Mouse (Mus musculus) frontal cortex, adult 2 months (tissue): ENCODE data around the gene Rps15. TPM values are rescaled to one million over a fixed set of nuclear protein-coding genes. Genes with fewer than 3 reads are reported as not detected.

ENCODE experiments used
- DNase-seq, 2 experiments: peaks; one replicate each; pipeline ENCODE4 v3.0.0; 2022; ENCODE audit warnings: low spot score in 1 of 2; ENCODE audit errors: extremely low spot score in 1 of 2
- polyA plus RNA-seq: library from polyadenylated mRNA; depleted of rRNA; stranded (reverse); fragments of >200 nt; gene quantifications from 2 replicates; pipeline ENCODE4 v1.2.3, GENCODE M21; 2012

Gene Rps15
- polyA plus RNA-seq, 1 experiment: 2,217 TPM

DNA sequence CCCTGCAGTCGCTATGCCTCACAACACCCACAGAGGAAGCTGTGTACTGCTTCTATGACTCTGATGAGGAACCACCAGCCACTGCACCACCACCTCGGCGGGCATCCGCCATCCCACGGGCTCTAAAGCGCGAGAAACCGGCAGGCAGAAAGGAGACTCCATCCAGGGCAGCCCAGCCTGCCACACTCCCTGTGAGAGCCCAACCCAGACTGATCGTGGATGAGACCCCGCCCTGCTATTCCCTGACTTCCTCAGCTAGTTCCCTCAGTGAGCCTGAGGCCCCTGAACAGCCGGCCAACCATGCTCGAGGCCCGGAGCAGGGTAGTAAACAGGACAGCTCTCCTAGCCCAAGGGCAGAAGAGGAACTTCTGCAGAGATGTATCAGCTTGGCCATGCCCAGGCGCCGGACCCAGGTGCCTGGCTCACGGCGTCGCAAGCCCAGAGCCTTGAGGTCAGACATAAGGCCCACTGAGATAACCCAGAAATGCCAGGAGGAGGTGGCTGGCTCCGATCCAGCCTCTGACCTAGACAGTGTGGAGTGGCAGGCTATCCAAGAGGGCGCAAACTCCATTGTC, 21.5 kb downstream of the Rps15 start:
- DNase-seq: no peak

- no peak for DNase-seq
These were observed 22.3 kb downstream of the Rps15 start for GRCm38 (mm10) chr10:80314494-80315001.

DNA sequence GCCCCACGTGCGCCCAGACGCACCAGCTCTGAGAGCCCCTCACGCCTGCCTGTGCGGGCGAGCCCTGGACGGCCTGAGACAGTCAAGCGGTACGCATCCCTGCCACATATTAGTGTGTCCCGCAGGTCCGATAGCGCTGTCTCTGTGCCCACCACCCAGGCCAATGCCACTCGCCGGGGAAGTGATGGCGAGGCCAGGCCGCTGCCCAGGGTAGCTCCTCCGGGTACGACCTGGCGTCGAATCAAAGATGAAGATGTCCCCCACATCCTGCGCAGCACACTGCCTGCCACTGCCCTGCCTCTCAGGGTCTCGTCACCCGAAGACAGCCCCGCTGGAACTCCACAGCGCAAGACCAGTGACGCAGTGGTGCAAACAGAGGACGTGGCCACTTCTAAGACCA, 23.1 kb downstream of the Rps15 start:
- no peak for DNase-seq

GRCm38 (mm10) chr10:80316359-80316781, 24.1 kb downstream of the Rps15 start:
- no peak for DNase-seq

DNA sequence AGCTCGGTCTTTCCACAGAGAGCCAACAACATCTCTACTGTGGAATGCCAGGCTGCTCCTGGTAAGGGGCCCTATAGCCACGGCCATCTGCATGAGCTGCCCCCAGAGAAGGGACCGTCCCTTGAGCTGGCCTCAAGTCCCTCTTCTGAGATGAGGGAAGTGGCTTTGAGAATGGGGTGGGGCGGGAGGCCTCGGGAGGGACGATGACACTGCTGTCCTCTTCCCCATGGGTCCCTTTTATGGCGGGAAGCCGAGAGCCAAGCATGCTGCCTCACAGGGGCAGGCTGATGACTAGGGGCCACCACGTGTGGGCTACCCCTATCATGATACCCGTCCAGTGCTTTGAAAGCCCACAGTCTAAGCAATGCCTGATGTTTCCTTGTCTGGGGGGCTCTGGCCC, 24.8 kb downstream of the Rps15 start:
- DNase-seq: no peak

GRCm38 (mm10) chr10:80320340-80320760, 28.1 kb downstream of the Rps15 start, which contains the start of gene 2310011J03Rik:
TSS of gene 2310011J03Rik (minus strand) at chr10:80320537.
- peak; percentile 89 to 96 for DNase-seq

GRCm38 (mm10) chr10:80321014-80321669, 28.9 kb downstream of the Rps15 start:
- DNase-seq: no peak

DNA sequence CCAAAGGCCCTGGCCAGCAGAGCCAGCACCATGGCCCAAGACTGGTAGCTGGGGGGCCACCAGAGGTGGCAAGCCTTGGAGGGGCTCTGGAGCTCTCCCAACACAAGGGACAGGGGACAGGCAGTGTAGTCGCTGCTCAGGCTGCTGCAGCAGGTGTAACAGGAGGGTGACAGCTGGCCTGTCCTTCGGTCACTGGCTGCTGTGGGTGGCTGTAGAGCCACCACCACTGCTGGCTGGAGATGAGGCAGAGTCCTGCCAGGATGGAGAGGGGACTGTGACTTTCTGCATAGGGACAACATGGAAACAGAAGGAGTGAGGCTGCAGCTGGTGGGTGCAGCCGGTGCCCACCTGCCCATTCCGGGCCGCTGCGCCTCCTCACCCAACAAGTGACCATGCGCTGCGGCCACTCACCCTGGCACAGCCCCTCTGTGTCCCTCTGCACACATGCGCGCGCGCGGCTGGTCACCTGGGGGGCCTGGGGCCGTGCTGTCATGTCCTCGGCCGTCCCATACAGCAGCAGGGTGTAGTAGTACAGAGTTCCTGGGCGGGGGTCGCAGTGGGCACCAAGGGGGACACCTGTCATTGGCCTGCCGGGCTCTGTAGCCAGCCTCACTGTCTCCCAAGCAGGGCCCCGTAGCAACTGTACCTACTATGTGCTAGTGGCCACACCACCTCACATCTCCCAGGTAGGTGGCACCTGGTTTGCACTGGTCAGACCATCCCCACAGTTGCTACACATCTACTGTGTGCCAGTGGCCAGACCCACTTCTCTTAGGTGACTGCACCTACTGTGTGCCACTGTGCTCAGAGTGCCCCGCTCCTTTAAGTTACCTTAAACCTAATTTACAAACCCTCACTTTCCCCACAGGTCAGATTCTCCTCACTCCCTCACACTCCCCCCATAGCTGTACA, 29.7 kb downstream of the Rps15 start:
- DNase-seq: no peak

DNA sequence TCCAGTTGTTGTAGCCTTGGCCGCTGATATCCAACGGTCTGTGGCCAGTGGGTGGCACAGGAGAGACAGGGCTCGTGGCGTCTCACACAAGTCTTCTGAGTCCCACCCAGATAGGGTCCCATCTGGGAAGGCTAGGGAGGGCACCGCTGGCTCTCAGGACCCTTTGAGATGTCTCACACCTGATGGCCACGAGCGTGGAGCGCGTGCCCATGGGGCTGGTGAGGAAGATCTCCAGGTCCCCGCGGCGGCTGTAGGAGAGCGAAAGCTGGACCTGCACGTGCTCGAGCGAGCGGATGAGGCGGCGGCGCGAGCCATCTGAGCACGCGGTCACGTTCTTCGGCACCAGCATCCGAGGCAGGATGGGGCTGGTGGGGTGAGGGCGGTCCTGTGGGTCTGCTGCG, 30.6 kb downstream of the Rps15 start:
- DNase-seq: no peak

DNA sequence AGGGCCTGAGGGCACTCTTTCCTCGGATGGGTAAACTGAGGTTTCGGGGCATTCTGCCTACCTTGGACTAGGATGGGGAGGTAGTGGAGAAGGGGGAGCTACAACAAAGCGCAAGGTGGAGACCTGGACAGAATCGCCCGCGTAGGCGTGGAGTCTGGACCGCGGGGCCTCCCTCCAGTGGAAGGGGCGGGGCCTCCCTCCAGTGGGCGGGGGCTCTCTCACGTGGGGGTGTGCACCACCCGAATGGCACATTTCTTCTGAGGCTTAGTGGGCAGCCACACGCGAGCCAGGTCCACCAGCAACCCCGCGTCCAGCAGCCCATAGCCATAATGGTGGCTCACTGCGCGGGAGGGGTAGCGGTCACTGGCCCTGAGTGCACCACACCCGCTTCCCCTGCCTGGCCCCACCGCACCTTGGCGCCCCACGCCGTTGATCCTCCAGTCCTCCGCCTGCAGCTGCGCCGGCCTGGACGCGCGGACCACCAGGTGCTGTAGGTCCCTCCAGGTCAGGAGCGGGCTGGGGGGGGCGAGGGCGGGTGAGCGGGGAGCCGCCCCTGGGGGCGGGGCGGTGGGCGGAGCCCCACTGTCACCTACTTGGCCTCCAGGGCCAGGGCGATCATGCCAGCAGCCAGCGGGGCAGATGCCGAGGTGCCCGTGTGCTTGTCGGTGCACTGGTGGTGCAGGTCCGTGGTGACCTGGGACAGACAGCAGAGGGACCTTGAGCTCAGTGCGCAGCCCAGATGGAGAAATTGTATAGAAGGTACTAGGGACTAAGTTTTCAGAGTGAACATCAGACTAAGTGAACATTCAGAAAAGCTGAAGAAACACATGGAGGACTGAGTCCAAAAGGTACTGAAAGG, 31.2 kb downstream of the Rps15 start:
- DNase-seq: peak in 1 of 2 experiments; percentile 60

DNA sequence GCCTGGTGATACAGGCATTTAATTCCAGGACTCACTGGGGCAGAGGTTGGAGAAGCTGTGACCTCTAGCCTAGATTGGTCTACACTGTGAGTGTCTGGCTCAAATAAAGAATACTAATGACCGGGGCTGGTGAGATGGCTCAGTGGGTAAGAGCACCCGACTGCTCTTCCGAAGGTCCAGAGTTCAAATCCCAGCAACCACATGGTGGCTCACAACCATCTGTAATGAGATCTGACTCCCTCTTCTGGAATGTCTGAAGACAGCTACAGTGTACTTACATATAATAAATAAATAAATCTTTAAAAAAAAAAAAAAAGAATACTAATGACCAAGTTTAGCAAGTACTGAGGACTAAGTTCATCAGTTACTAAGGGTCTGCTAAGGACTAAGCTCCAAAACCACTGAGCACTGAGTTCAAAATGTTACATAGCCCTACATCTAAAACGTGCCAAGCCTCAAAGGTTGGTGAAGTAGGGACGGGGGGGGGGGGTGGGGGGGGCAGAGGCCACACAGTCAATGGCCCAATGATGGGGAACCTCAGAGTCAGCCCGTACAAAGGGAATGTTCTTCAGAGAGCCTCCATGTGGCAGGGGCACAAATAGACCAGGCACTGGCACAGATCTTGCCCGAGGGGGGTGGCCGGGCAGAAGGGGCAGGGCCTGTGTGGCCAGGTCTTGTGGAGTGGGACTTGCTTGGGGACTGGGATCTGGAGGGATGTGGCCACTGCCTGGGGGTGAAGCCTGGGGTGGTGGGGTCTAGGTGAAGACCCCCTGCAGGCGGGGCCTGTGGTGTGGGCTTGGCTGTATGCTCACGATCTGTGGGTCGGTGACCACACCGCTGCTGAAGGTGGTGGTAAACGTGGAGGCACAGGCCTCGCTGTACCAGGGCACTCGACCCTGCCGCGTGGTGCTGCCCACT, 32.1 kb downstream of the Rps15 start:
- DNase-seq: no peak

- DNase-seq: no peak
These were observed 32.8 kb downstream of the Rps15 start for GRCm38 (mm10) chr10:80325045-80325444.

GRCm38 (mm10) chr10:80329273-80330081, 37.2 kb downstream of the Rps15 start, which contains the start of the genes Pcsk4 and Reep6:
TSS of gene Pcsk4 (minus strand) at chr10:80329498.
TSS of gene Reep6 (plus strand) at chr10:80329953.
- peak; percentile 96 for DNase-seq

- DNase-seq: no peak
These were observed 37.8 kb downstream of the Rps15 start for GRCm38 (mm10) chr10:80330084-80330483.

DNA sequence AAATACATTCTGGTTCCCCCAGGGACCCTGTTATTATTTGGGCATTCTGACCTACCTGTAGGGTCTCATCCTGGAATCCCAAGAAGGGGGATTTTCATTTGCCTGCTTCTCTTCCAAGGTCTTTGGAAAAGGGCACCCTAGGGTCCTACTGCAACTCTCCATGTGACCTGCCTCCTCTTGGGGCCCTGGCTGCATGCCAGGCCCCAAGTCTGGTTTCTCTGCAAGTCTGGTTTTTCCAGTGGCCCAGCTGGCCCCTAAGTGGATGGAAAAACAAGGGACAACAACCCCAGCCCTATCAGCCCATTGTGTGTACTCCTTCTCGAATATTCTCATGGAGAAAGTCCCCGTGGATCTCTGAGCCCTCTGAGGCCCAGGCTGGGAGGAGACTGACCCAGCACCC, 38.6 kb downstream of the Rps15 start:
- no peak for DNase-seq

DNA sequence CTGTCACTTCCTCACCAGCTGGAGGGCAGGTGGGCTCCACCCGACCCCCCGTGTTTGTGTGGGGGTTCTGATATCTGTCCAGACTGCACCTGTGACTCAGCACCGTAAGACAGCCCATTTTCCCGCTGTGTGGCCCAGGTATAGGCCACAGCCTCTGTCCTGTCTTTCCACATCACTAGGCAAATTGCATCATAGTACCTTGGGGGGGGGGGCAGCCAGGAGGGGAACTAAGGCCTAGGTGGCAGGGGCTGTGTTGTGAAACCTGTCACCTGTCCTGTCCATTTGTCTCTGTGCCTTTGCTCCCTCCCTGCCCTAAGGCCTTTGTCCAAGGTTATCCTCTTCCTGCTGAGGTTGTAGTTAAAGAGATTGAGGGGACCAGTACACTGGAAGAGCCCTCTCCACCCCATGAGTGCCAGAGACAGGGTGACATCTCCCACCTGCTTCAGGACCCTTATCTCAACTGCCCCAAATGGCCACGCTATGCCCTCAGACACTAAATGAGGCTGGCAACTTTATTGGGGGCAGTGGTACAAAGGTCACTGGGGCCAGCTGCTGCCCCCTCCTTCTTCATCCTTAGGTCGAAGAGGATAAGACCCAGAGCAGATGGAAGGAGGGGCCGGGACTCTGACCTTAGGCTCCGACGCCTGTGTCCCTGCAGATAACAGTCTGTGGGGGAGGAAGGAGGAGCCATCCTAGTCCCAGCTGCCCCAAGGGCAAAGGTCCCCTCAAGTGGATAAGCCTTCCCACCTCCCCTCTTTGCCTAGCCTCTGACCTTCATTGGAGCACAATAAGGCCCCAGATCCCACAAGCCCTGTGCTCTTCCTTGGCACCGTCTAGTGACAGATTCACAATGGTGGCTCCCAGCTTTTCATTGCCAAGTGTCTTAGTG, 39.6 kb downstream of the Rps15 start:
- no peak for DNase-seq

GRCm38 (mm10) chr10:80332525-80332989, 40.3 kb downstream of the Rps15 start:
- DNase-seq: no peak
